Mouse (Mus musculus): ENCODE data around the gene Hoxa6.

- TF ChIP-seq CTCF (IDR thresholded peaks at IDR 0.05; ENCODE audit: extremely low read depth, insufficient read length, insufficient replicate concordance, low read depth, low read length) (peak; percentile 75), POLR2A (IDR thresholded peaks at IDR 0.05; ENCODE audit: low read depth, low read length) (no peak)
These were observed 32.0 kb upstream of the Hoxa6 start, which contains the start of gene Hoxa10 for GRCm38 (mm10) chr6:52240389-52241000.
